Mouse (Mus musculus): ENCODE data around the gene F2rl1. TPM values are rescaled to one million over a fixed set of nuclear protein-coding genes. Genes with fewer than 3 reads are reported as not detected.

F2rl1 gene
- polyA plus RNA-seq, 1 experiment from 2014 or later: 11.1 TPM

DNA sequence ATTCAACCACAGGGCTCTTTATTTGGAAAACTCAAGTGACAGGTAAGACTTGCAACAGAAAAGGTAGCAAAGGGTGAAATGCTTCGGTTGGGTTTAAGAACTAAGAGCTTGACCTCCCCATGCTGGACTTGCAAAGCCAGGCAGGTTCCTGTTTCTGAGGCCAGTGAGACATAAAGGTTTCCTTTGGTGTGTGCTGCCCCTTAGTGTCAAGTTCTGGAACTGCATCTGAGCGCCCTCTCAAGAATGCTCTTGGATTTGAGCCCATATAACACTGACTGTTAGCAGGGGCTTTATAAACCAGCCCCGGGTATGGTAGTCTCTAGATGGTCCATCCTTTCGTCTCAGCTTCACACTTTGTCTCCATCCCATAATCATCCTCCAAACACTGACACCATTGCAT lies 43.6 kb downstream of the F2rl1 start:
- no peak overlapping the region for H3K9ac ChIP-seq (replicated peaks; ENCODE audit: low read length)
- no peak overlapping the region for H3K27ac ChIP-seq (ENCODE audit: low read length)
- ATAC-seq (ENCODE audit: low FRiP score, low TSS enrichment): peak; percentile 59; the same call in 1 of the 2 replicates
- WGBS: 12% methylated on average over 4 of the region's 4 CpGs
- H3K9me3 ChIP-seq (ENCODE audit: low read length): no peaks in the 10 kb centered on the region
- no peaks in the 10 kb centered on the region for H3K36me3 ChIP-seq (ENCODE audit: insufficient read depth, low read length)
- H3K27me3 ChIP-seq (ENCODE audit: insufficient read depth, low read length): no peaks in the 10 kb centered on the region; the same call in 1 of the 2 replicates
- no peaks in the 10 kb centered on the region for H3K4me1 ChIP-seq (ENCODE audit: insufficient read depth, low read length)
- H3K4me3 ChIP-seq (ENCODE audit: low read length): no peak overlapping the region
- no peak overlapping the region for H3K4me2 ChIP-seq (replicated peaks; ENCODE audit: low read depth, low read length)

DNA sequence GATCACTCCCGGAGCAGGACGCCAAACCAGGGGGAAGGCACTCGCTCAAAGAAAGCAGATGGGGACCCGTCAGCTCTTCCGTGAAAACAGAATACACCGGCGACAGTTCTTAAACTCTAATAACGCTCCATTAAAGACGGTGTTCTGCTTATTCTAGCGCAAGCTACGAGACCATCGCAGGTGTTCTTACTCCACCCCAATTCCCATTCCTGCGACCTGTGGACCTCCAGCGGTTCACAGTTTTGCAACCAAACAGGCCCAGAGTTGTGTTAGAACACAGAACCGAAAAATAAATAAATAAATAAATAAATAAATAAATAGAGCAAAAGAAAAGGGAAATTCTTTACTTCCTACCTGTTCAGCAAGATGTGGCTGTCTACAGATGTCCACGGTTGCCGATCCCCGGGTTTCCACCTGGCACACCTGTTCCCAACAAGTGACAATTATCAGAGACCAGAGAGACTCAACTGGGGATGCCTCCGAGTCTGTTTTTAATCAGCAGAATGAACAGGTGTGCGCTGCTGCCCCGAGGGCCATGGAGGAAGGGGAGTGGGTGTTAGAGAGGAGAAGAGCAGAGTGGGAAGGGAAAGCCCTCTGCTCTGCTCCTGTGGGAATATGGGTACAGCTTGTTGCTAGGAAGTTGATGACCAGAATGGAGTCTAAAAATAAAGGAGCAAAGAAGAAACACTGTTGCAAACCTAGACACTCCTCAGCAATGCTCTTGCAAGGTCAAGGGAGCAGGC lies 46.2 kb downstream of the F2rl1 start, which contains the start of gene S100z:
Gene S100z (minus strand): TSS at position 51 of the 743 bp plus-strand sequence.
- H3K27me3 ChIP-seq (ENCODE audit: insufficient read depth, low read length): no peaks in the 10 kb centered on the region; the same call in 1 of the 2 replicates
- H3K4me3 ChIP-seq (ENCODE audit: low read length): no peak within 1 kb of the TSS
- no peak within 1 kb of the TSS for H3K9ac ChIP-seq (replicated peaks; ENCODE audit: low read length)
- no peak within 1 kb of the TSS for H3K4me2 ChIP-seq (replicated peaks; ENCODE audit: low read depth, low read length)
- no peaks in the 10 kb centered on the region for H3K9me3 ChIP-seq (ENCODE audit: low read length)
- WGBS: 89% methylated on average over 21 of the region's 21 CpGs
- no peaks in the 10 kb centered on the region for H3K4me1 ChIP-seq (ENCODE audit: insufficient read depth, low read length)
- H3K27ac ChIP-seq (ENCODE audit: low read length): no peak within 1 kb of the TSS
- H3K36me3 ChIP-seq (ENCODE audit: insufficient read depth, low read length): no peaks in the 10 kb centered on the region
- no peak for ATAC-seq (ENCODE audit: low FRiP score, low TSS enrichment)

DNA sequence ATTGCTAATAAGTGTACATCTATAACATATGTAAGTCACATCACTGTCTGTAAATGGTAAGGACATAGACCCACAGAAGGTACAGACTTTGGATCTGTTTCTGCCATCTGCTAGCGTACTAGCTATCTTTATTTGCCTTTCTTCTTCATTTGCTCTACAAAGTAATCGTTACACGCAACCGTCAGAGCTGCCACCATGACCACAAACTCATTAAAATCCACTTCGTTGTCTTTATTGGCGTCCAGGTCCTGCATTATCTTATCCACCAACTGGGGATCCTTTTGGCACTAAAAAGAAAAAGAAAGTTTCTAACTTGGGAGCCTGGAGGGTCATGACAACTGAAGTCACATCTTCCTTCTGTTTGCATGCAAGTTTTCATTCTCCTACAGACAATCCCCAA lies 47.9 kb downstream of the F2rl1 start:
- Histone ChIP-seq H3K27ac (ENCODE audit: low read length) (no peak overlapping the region), H3K9me3 (ENCODE audit: low read length) (0 out of 2 replicates have a peak, but pooled peaks cover under 1% of the 10 kb centered on the region), H3K4me3 (ENCODE audit: low read length) (no peak overlapping the region), H3K4me2 (replicated peaks; ENCODE audit: low read depth, low read length) (no peak overlapping the region), H3K9ac (replicated peaks; ENCODE audit: low read length) (no peak overlapping the region), H3K4me1 (ENCODE audit: insufficient read depth, low read length) (no peaks in the 10 kb centered on the region), H3K27me3 (ENCODE audit: insufficient read depth, low read length) (no peaks in the 10 kb centered on the region; the same call in 1 of the 2 replicates), H3K36me3 (ENCODE audit: insufficient read depth, low read length) (no peaks in the 10 kb centered on the region)
- 82% methylated on average over 6 of the region's 6 CpGs for WGBS
- ATAC-seq (ENCODE audit: low FRiP score, low TSS enrichment): no peak

DNA sequence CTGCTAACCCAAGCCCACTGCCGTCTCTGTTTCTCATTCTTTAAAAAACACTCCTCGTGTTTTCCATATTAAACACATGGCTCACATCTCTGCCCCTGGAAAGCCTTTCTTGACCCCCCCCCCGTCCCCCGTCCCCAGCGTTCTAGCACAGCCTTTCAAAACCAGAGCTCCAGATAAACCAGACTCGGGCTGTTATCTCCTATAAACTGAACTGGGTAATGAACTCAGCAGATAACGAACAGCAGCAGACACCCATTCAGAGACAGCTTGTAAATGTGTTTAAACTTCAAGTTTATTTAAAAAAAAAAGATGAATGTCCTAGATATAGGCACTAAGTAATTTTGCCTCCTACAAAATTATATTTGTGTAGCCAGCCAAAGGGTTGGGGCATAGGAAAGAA lies 49.9 kb downstream of the F2rl1 start:
- WGBS: 70% methylated on average over 7 of the region's 7 CpGs
- Histone ChIP-seq H3K27ac (ENCODE audit: low read length) (no peak overlapping the region), H3K27me3 (ENCODE audit: insufficient read depth, low read length) (no peaks in the 10 kb centered on the region; the same call in 1 of the 2 replicates), H3K4me2 (replicated peaks; ENCODE audit: low read depth, low read length) (no peak overlapping the region), H3K9ac (replicated peaks; ENCODE audit: low read length) (no peak overlapping the region), H3K36me3 (ENCODE audit: insufficient read depth, low read length) (no peaks in the 10 kb centered on the region), H3K4me3 (ENCODE audit: low read length) (no peak overlapping the region), H3K9me3 (ENCODE audit: low read length) (0 out of 2 replicates have a peak, but pooled peaks cover 4% of the 10 kb centered on the region), H3K4me1 (ENCODE audit: insufficient read depth, low read length) (no peaks in the 10 kb centered on the region)
- no peak for ATAC-seq (ENCODE audit: low FRiP score, low TSS enrichment)

DNA sequence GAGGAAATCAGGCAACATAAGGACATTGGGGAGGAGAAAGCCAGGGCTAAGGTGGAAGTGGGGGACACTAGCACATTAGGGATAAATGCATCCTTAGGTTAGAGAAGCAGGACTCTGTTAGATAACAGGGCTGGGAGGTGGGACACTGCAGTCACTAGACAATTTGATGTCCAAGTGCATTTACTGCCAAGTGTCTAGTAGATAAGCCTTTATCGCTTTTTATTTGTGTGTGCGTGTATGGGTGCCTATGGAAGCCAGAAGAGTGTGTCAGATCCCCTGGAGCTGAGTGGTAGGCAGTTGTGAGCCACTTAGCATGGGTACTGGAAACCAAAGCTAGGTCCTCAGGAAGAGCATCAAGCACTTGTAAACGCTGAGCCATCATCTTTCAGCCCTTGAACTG lies 50.7 kb downstream of the F2rl1 start:
- WGBS: 83% methylated on average over 3 of the region's 3 CpGs
- no peaks in the 10 kb centered on the region; the same call in 1 of the 2 replicates for H3K27me3 ChIP-seq (ENCODE audit: insufficient read depth, low read length)
- ATAC-seq (ENCODE audit: low FRiP score, low TSS enrichment): no peak
- H3K9ac ChIP-seq (replicated peaks; ENCODE audit: low read length): no peak overlapping the region
- no peak overlapping the region for H3K4me2 ChIP-seq (replicated peaks; ENCODE audit: low read depth, low read length)
- no peak overlapping the region for H3K4me3 ChIP-seq (ENCODE audit: low read length)
- no peak overlapping the region for H3K27ac ChIP-seq (ENCODE audit: low read length)
- no peaks in the 10 kb centered on the region for H3K36me3 ChIP-seq (ENCODE audit: insufficient read depth, low read length)
- 0 out of 2 replicates have a peak, but pooled peaks cover 4% of the 10 kb centered on the region for H3K9me3 ChIP-seq (ENCODE audit: low read length)
- H3K4me1 ChIP-seq (ENCODE audit: insufficient read depth, low read length): no peaks in the 10 kb centered on the region

DNA sequence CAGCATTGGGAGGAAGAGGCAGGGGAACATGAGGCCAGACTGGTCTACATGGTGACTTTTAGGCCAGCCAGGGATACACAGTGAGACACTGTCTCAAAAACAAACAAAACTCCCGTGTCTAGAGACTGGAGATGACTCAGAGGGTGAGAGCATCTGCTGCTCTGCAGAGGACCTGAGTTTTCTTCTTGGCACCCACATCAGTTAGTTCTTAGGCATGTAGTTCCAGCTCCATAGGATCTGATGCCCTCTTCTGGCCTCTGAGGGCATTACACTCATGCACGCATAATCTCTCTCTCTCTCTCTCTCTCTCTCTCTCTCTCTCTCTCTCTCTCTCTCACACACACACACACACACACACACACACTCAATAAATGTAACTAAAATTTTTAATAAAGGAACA lies 54.1 kb downstream of the F2rl1 start:
- H3K4me1 ChIP-seq (ENCODE audit: insufficient read depth, low read length): no peaks in the 10 kb centered on the region
- no peak overlapping the region for H3K27ac ChIP-seq (ENCODE audit: low read length)
- no peaks in the 10 kb centered on the region for H3K27me3 ChIP-seq (ENCODE audit: insufficient read depth, low read length)
- H3K4me3 ChIP-seq (ENCODE audit: low read length): no peak overlapping the region
- H3K9ac ChIP-seq (replicated peaks; ENCODE audit: low read length): no peak overlapping the region
- H3K4me2 ChIP-seq (replicated peaks; ENCODE audit: low read depth, low read length): no peak overlapping the region
- WGBS: 81% methylated on average over 2 of the region's 2 CpGs
- 0 out of 2 replicates have a peak, but pooled peaks cover 4% of the 10 kb centered on the region for H3K9me3 ChIP-seq (ENCODE audit: low read length)
- H3K36me3 ChIP-seq (ENCODE audit: insufficient read depth, low read length): no peaks in the 10 kb centered on the region
- ATAC-seq (ENCODE audit: low FRiP score, low TSS enrichment): no peak

Other genes with a start within 250 kb of the F2rl1 start
- 77.8 and 85.6 TPM in 2 replicates for gene Zbed3, start 201.6 kb downstream of the F2rl1 start, polyA plus RNA-seq (2015; fragmentation: Nextera tagmentation; extraction: Ambion mirVana)
- 34.0 and 35.8 TPM in 2 replicates for gene Aggf1, start 149.9 kb downstream of the F2rl1 start, polyA plus RNA-seq (2015; fragmentation: Nextera tagmentation; extraction: Ambion mirVana)
- gene Crhbp, start 80.3 kb downstream of the F2rl1 start, polyA plus RNA-seq (2015; fragmentation: Nextera tagmentation; extraction: Ambion mirVana): 0.09 and 0.17 TPM in 2 replicates
- gene S100z, start 46.5 kb downstream of the F2rl1 start, polyA plus RNA-seq (2015; fragmentation: Nextera tagmentation; extraction: Ambion mirVana): not detected in 2 replicates
- 142 TPM in 2 replicates for gene F2r, start 93.3 kb upstream of the F2rl1 start, polyA plus RNA-seq (2015; fragmentation: Nextera tagmentation; extraction: Ambion mirVana)
- 0.22 and 0.30 TPM in 2 replicates for gene F2rl2, start 171.6 kb upstream of the F2rl1 start, polyA plus RNA-seq (2015; fragmentation: Nextera tagmentation; extraction: Ambion mirVana)